Mouse (Mus musculus) layer of hippocampus, adult 9-10 months (tissue): ENCODE measurements at regions not wholly inside any gene's neighbourhood (a gene's known extent, or its start where the extent isn't known, plus 50 kb on each side); places are given as distances from the start of the nearest gene placed in this dataset.

ENCODE experiments used
- DNase-seq: peaks from one replicate; pipeline ENCODE4 v3.0.0; 2022; ENCODE audit warnings: low spot score

GRCm38 (mm10) chr13:119358696-119359095 lies 69.7 kb upstream of the Paip1 start:
- DNase-seq = no peak

GRCm38 (mm10) chr13:119363379-119363778 lies 65.0 kb upstream of the Paip1 start:
- peak; percentile 20 for DNase-seq

- DNase-seq = no peak
Observed at GRCm38 (mm10) chr13:119364160-119364559, 64.2 kb upstream of the Paip1 start.

- DNase-seq = no peak
Observed at GRCm38 (mm10) chr13:119367544-119367943, 60.9 kb upstream of the Paip1 start.

- DNase-seq = peak; percentile 63
Observed at GRCm38 (mm10) chr13:119378404-119379037, 49.9 kb upstream of the Paip1 start.
